9 mouse cellular contexts compared by ENCODE assay signal in the genomic region with DNA sequence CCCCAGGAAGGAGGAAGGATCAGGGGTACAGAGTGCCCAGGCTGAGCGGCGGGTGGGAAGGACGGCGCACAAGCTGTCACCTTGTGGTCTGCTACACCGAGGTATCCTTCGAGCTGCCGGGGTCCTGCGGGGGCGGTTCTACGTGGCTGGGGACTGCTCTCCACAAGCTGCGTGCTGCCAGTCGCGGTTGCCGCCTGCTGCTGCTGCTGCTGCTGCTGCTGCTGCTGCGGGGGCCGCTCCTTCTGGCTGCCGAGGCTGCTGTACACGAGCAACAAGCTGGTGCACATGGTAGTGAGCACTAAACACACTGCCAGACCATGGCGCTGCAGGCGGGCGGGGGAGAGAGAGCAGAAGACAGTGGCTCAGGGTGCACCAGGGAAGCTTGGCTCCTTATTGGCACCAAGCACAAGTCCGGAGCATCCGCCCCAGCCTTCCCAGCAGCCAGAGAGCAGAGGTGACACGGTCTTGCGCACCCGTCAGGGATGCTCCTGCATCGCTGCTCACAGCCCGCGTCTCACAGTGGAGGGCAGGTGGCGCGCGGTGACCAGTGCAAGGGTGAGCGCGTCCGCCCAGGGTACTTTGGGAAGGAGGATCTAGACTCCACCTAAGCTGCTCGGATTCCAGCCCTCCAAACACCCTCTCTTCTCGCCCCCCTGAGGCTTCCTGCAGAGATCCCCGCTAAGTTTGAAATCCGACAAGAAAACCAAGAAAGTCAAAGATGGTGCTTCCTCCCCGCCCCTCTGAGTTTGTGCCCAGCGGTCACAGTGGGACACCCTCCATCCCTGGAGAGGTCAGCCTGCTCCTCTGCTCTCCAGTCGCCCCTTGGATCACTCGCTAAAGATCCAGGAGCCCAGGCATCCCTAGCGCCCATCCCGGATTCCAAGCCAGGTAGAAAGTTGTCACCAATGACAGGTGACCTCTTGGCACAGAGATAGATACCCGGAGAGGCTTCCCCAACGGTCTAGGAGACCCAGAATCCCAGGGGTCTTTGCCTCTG. TPM values are rescaled to one million over a fixed set of nuclear protein-coding genes. Genes with fewer than 3 reads are reported as not detected.
DNase-seq lines count a peak whose midpoint lies in the region; ATAC-seq and TF ChIP-seq lines count a peak whose summit lies in the region.
"Had no signal": no experiment of that assay in that cellular context is flagged by ENCODE, and none has a peak within 500 bp of the region (broad histone marks: within the 10 kb centered on the region; RNA-seq: fewer than 3 reads in every experiment).

No protein-coding gene starts in this region.

- WGBS in heart, embryonic 13.5 days = under 1% methylated on average over 47 of the region's 47 CpGs
- 2% methylated on average over 47 of the region's 47 CpGs for WGBS in heart, adult 2 months
- WGBS in forebrain, embryonic 13.5 days = 1% methylated on average over 45 of the region's 47 CpGs
- 1% methylated on average over 47 of the region's 47 CpGs for WGBS in liver, postnatal 0 days (ENCODE audit: insufficient replicate concordance)

- no peak overlapping the region for H3K27ac ChIP-seq in heart, embryonic 13.5 days (replicated peaks)
- no peak overlapping the region for H3K27ac ChIP-seq in heart, adult 2 months
- H3K27ac ChIP-seq in forebrain, embryonic 13.5 days = no peak overlapping the region
- no peak overlapping the region for H3K27ac ChIP-seq in liver, postnatal 0 days (ENCODE audit: low read depth)
- H3K27ac ChIP-seq: macrophage had no signal

- H3K79me2 ChIP-seq in heart, adult 2 months (replicated peaks; ENCODE audit: control insufficient read depth, insufficient read depth, low read length) = no peaks in the 10 kb centered on the region

- H3K4me1 ChIP-seq in heart, embryonic 13.5 days = peaks cover 18% of the 10 kb centered on the region
- H3K4me1 ChIP-seq in heart, adult 2 months (ENCODE audit: control insufficient read depth, insufficient read depth, low read length) = no peaks in the 10 kb centered on the region
- H3K4me1 ChIP-seq in forebrain, embryonic 13.5 days = peaks cover 23% of the 10 kb centered on the region
- H3K4me1 ChIP-seq in liver, postnatal 0 days (ENCODE audit: insufficient read depth) = peaks cover 4% of the 10 kb centered on the region; the same call in 1 of the 2 replicates

- peak overlapping the region; percentile 56 for H3K4me3 ChIP-seq in heart, embryonic 13.5 days
- H3K4me3 ChIP-seq in heart, adult 2 months = no peak overlapping the region
- peak overlapping the region; percentile 59 for H3K4me3 ChIP-seq in forebrain, embryonic 13.5 days
- H3K4me3 ChIP-seq in liver, postnatal 0 days (ENCODE audit: low read depth, low read length) = peak overlapping the region; percentile 1; the same call in 1 of the 2 replicates

- no peak for TF ChIP-seq POLR2A in heart, adult 2 months (IDR thresholded peaks at IDR 0.05; ENCODE audit: insufficient read depth, low read depth, low read length)

- no peaks in the 10 kb centered on the region for H3K9me3 ChIP-seq in heart, embryonic 13.5 days
- H3K9me3 ChIP-seq in forebrain, embryonic 13.5 days (replicated peaks) = no peaks in the 10 kb centered on the region
- H3K9me3 ChIP-seq in liver, postnatal 0 days (ENCODE audit: low read length) = no peaks in the 10 kb centered on the region

- peak overlapping the region; percentile 85 for H3K4me2 ChIP-seq in heart, embryonic 13.5 days
- peak overlapping the region; percentile 97 for H3K4me2 ChIP-seq in forebrain, embryonic 13.5 days
- peak overlapping the region; percentile 38; the same call in 1 of the 2 replicates for H3K4me2 ChIP-seq in liver, postnatal 0 days (ENCODE audit: low read depth, low read length)

- TF ChIP-seq CTCF in heart, adult 2 months (IDR thresholded peaks at IDR 0.05) = no peak
- TF ChIP-seq CTCF in liver, postnatal 0 days (IDR thresholded peaks at IDR 0.05; ENCODE audit: low read depth) = 0 out of 2 replicates have a peak, but pooled peaks have one; percentile 7

- H3K36me3 ChIP-seq in heart, embryonic 13.5 days = no peaks in the 10 kb centered on the region
- no peaks in the 10 kb centered on the region for H3K36me3 ChIP-seq in heart, adult 2 months (ENCODE audit: control insufficient read depth, insufficient read depth, low read length)
- no peaks in the 10 kb centered on the region for H3K36me3 ChIP-seq in forebrain, embryonic 13.5 days (ENCODE audit: poor library complexity, severe bottlenecking)
- H3K36me3 ChIP-seq in liver, postnatal 0 days (replicated peaks; ENCODE audit: insufficient read depth, low read length) = no peaks in the 10 kb centered on the region

- H3K27me3 ChIP-seq in heart, embryonic 13.5 days (replicated peaks) = peaks cover 61% of the 10 kb centered on the region
- peaks cover 8% of the 10 kb centered on the region for H3K27me3 ChIP-seq in heart, adult 2 months (ENCODE audit: control insufficient read depth, insufficient read depth, low read length)
- H3K27me3 ChIP-seq in forebrain, embryonic 13.5 days = peaks cover 26% of the 10 kb centered on the region
- peaks cover 42% of the 10 kb centered on the region for H3K27me3 ChIP-seq in liver, postnatal 0 days (ENCODE audit: insufficient read depth, low read length)

- intact Hi-C loops in heart, adult 2 months (cut with DNase I) = no loop called here

- no peak for ATAC-seq in heart, embryonic 13.5 days (ENCODE audit: extremely low read depth, insufficient number of reproducible peaks, low FRiP score, low TSS enrichment)
- ATAC-seq in activated CD4-positive, CD25-positive, alpha-beta regulatory T cell, adult 4 months = peak; percentile 23
- peak; percentile 77 for ATAC-seq in forebrain, embryonic 13.5 days
- no peak for ATAC-seq in liver, postnatal 0 days

- DNase-seq in heart, adult 2 months = no peak
- peak; percentile 48 to 61 for DNase-seq in kidney, postnatal 4 days
- DNase-seq in liver, postnatal 0 days = no peak
- peak; percentile 56 for DNase-seq in right cerebral cortex, postnatal 14 days
- no peak for DNase-seq in testis, postnatal 14 days (ENCODE audit: low spot score)

- TF ChIP-seq EP300 in heart, adult 2 months (IDR thresholded peaks at IDR 0.05; ENCODE audit: insufficient read depth, low read depth, low read length) = no peak
- no peak for TF ChIP-seq EP300 in liver, postnatal 0 days (IDR thresholded peaks at IDR 0.05; ENCODE audit: low read depth)

- H3K9ac ChIP-seq in heart, embryonic 13.5 days = peak overlapping the region; percentile 69
- H3K9ac ChIP-seq in heart, adult 2 months (ENCODE audit: low read depth, low read length) = no peak overlapping the region
- H3K9ac ChIP-seq in forebrain, embryonic 13.5 days = peak overlapping the region; percentile 67
- no peak overlapping the region for H3K9ac ChIP-seq in liver, postnatal 0 days (replicated peaks)

RNA-seq across cellular contexts. Expression of a gene that starts 0.8 kb away (rescaled TPM):
- 0.27 TPM in 2 replicates for polyA plus RNA-seq in heart, embryonic 13.5 days (2015; fragmentation: Nextera tagmentation; extraction: Ambion mirVana)
- not detected for total RNA-seq in heart, adult 2 months (2021)
- polyA plus RNA-seq in heart, adult 2 months (2012; rRNA removed) = 0.03 and 0.08 TPM in 2 replicates
- under 1 TPM in 1 of 2 experiments, not detected in 1; 0.40 TPM for polyA plus RNA-seq in activated CD4-positive, CD25-positive, alpha-beta regulatory T cell, adult 4 months (2017; shearing (Covaris generic))
- 5.7 and 6.7 TPM in 2 replicates for polyA plus RNA-seq in forebrain, embryonic 13.5 days (2015; fragmentation: Nextera tagmentation; extraction: Ambion mirVana)
- 0.02 TPM in 1 of 2 replicates, not detected in the other for polyA plus RNA-seq in liver, postnatal 0 days (2015; fragmentation: Nextera tagmentation; extraction: Ambion mirVana)
- polyA plus RNA-seq: macrophage had no signal

Comparison
In these comparisons a context has a peak if more than half of its experiments do, and no peak if none do; other contexts are left out.
1. H3K9ac ChIP-seq: peak in heart, embryonic 13.5 days (single experiment) and forebrain, embryonic 13.5 days (single experiment); none in heart, adult 2 months (single experiment) and liver, postnatal 0 days (single experiment).
2. ATAC-seq: peak in activated CD4-positive, CD25-positive, alpha-beta regulatory T cell, adult 4 months (single experiment) and forebrain, embryonic 13.5 days (single experiment); none in heart, embryonic 13.5 days (single experiment) and liver, postnatal 0 days (single experiment).
3. H3K4me2 ChIP-seq: peak in every context shown above with its lines; median percentile 97 in forebrain, embryonic 13.5 days; 85 in heart, embryonic 13.5 days; 38 in liver, postnatal 0 days.
4. DNase-seq: peak in kidney, postnatal 4 days (2 of 2) and right cerebral cortex, postnatal 14 days (single experiment); none in heart, adult 2 months (0 of 2), liver, postnatal 0 days (single experiment) and testis, postnatal 14 days (single experiment).